Comparison of ENCODE assay signal across 38 mouse cellular contexts in the genomic region with DNA sequence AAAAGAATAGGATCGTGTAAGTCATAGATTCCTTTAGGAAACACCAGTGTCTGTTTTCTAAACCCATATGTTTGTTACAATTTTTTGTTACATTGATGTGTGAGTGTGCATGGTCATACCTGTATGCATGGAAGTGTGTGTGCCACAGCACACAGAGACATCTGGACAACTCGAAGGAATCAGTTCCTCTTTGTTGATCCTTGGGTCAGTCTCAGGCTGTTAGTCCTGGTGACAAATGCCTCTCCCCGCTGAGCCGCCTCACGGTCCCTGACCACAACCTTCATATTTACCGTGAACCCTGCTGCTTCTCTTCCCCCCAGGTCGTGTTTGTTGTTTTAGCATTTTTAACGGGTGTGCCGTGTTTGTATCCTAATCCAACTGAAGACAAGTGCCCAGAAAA. TPM values are rescaled to one million over a fixed set of nuclear protein-coding genes. Genes with fewer than 3 reads are reported as not detected.
"Had no signal": no experiment of that assay in that cellular context is flagged by ENCODE, and none has a peak within 500 bp of the region (broad histone marks: within the 10 kb centered on the region; RNA-seq: fewer than 3 reads in every experiment).

No protein-coding gene starts in this region.

- H3K27ac ChIP-seq: gastrocnemius, adult 2 months; heart, adult 2 months; heart, embryonic 13.5 days; heart, embryonic 15.5 days; hindbrain, embryonic 12.5 days; hindbrain, embryonic 14.5 days; intestine, embryonic 15.5 days; layer of hippocampus, adult 2 months; left cerebral cortex, adult 2 months; limb, embryonic 13.5 days; limb, embryonic 15.5 days; liver, embryonic 12.5 days; liver, embryonic 14.5 days had no signal

- H3K4me2 ChIP-seq: heart, embryonic 11.5 days; heart, embryonic 13.5 days; heart, embryonic 15.5 days; hindbrain, embryonic 12.5 days; hindbrain, embryonic 14.5 days; intestine, embryonic 15.5 days; limb, embryonic 13.5 days; limb, embryonic 15.5 days; liver, embryonic 12.5 days had no signal

- ATAC-seq: hindbrain, embryonic 16.5 days; inflammation-experienced regulatory T-cells, adult 6 months; intestine, embryonic 15.5 days; intestine, postnatal 0 days; liver, embryonic 12.5 days had no signal

- H3K9ac ChIP-seq: heart, embryonic 13.5 days; heart, embryonic 15.5 days; hindbrain, embryonic 12.5 days; hindbrain, embryonic 14.5 days; intestine, embryonic 15.5 days; limb, embryonic 13.5 days; limb, embryonic 15.5 days; liver, embryonic 12.5 days; liver, embryonic 14.5 days had no signal

- H3K4me1 ChIP-seq: heart, embryonic 13.5 days; heart, embryonic 15.5 days; hindbrain, embryonic 12.5 days; intestine, embryonic 15.5 days; limb, embryonic 13.5 days; limb, embryonic 15.5 days; liver, embryonic 12.5 days had no signal

- H3K4me3 ChIP-seq: gastrocnemius, adult 2 months; heart, adult 2 months; heart, embryonic 13.5 days; heart, embryonic 15.5 days; hindbrain, embryonic 12.5 days; intestine, embryonic 15.5 days; layer of hippocampus, adult 2 months; left cerebral cortex, adult 2 months; limb, embryonic 13.5 days; limb, embryonic 15.5 days; liver, embryonic 12.5 days had no signal

- DNase-seq: gastrocnemius, adult 2 months; gastrocnemius, postnatal 10 days; gastrocnemius, postnatal 25 days; heart, adult 11 months; heart, adult 2 months; heart, postnatal 14 days; heart, postnatal 36 days; kidney, adult 18-20 months; kidney, adult 8-10 months; kidney, postnatal 10 days; kidney, postnatal 25 days; kidney, postnatal 4 days; left cerebral cortex, postnatal 4 days had no signal

- H3K27me3 ChIP-seq: heart, embryonic 13.5 days; heart, embryonic 15.5 days; hindbrain, embryonic 12.5 days; intestine, embryonic 15.5 days; limb, embryonic 13.5 days; limb, embryonic 15.5 days; liver, embryonic 12.5 days had no signal

- H3K9me3 ChIP-seq: heart, embryonic 13.5 days; heart, embryonic 15.5 days; intestine, embryonic 15.5 days; limb, embryonic 13.5 days; limb, embryonic 15.5 days; liver, embryonic 12.5 days had no signal

RNA-seq across cellular contexts. Expression of gene Trim75, which starts 28.6 kb away (rescaled TPM):
- total RNA-seq: gastrocnemius, adult 2 months; gastrocnemius, postnatal 10 days; gastrocnemius, postnatal 25 days; gastrocnemius, postnatal 4 days; heart, adult 2 months; heart, postnatal 14 days; heart, postnatal 36 days; hematopoietic stem cell, adult 5-6 weeks; layer of hippocampus, adult 2 months; layer of hippocampus, postnatal 10 days; layer of hippocampus, postnatal 25 days; left cerebral cortex, adult 2 months; left cerebral cortex, postnatal 25 days; left cerebral cortex, postnatal 4 days; liver, adult 2 months had no signal
- polyA plus RNA-seq: heart, adult 2 months; heart, embryonic 13.5 days; heart, embryonic 15.5 days; heart, postnatal 0 days; hindbrain, embryonic 12.5 days; hindbrain, embryonic 14.5 days; hindbrain, embryonic 16.5 days; intestine, embryonic 15.5 days; intestine, postnatal 0 days; kidney, embryonic 14.5 days; kidney, embryonic 16.5 days; limb, embryonic 11.5 days; limb, embryonic 13.5 days; liver, adult 2 months; liver, embryonic 12.5 days; liver, embryonic 14.5 days had no signal

RNA-seq across cellular contexts. Expression of gene Trim61, which starts 59.3 kb away (rescaled TPM):
- total RNA-seq: gastrocnemius, adult 2 months; gastrocnemius, postnatal 10 days; gastrocnemius, postnatal 25 days; gastrocnemius, postnatal 4 days; heart, adult 2 months; heart, postnatal 14 days; heart, postnatal 36 days; hematopoietic stem cell, adult 5-6 weeks; layer of hippocampus, adult 2 months; layer of hippocampus, postnatal 10 days; layer of hippocampus, postnatal 25 days; left cerebral cortex, adult 2 months; left cerebral cortex, postnatal 25 days; left cerebral cortex, postnatal 4 days; liver, adult 2 months had no signal
- polyA plus RNA-seq: heart, adult 2 months; heart, embryonic 15.5 days; heart, postnatal 0 days; hindbrain, embryonic 12.5 days; hindbrain, embryonic 16.5 days; inflammation-experienced regulatory T-cells, adult 6 months; intestine, embryonic 15.5 days; limb, embryonic 11.5 days; liver, adult 2 months; liver, embryonic 12.5 days; liver, embryonic 14.5 days had no signal

RNA-seq across cellular contexts. Expression of gene Trim60, which starts 59.4 kb away (rescaled TPM):
- total RNA-seq: gastrocnemius, adult 2 months; gastrocnemius, postnatal 10 days; gastrocnemius, postnatal 25 days; gastrocnemius, postnatal 4 days; heart, adult 2 months; heart, postnatal 14 days; heart, postnatal 36 days; hematopoietic stem cell, adult 5-6 weeks; layer of hippocampus, adult 2 months; layer of hippocampus, postnatal 10 days; layer of hippocampus, postnatal 25 days; left cerebral cortex, adult 2 months; left cerebral cortex, postnatal 25 days; left cerebral cortex, postnatal 4 days; liver, adult 2 months had no signal
- polyA plus RNA-seq: heart, adult 2 months; heart, embryonic 11.5 days; heart, embryonic 13.5 days; heart, embryonic 15.5 days; heart, postnatal 0 days; hindbrain, embryonic 12.5 days; hindbrain, embryonic 16.5 days; inflammation-experienced regulatory T-cells, adult 6 months; intestine, embryonic 15.5 days; intestine, postnatal 0 days; kidney, embryonic 14.5 days; limb, embryonic 11.5 days; liver, adult 2 months; liver, embryonic 12.5 days; liver, embryonic 14.5 days had no signal
